Mouse (Mus musculus) heart, embryonic 16.5 days (tissue): Measurements from ENCODE around the gene Snd1. TPM values are rescaled to one million over a fixed set of nuclear protein-coding genes. Genes with fewer than 3 reads are reported as not detected.

Experiments
- ATAC-seq: fragments of 200-750 bp; cut with Nextera tagmentation; replicated peaks from 2 replicates; pipeline ENCODE4 v1.8.0; 2017; ENCODE audit warnings: moderate number of reproducible peaks; ENCODE audit not compliant: insufficient read depth, low FRiP score; ENCODE audit errors: extremely low read depth
- H3K27ac ChIP-seq: fragments of 300-500 bp; sonication (generic); 2 replicates; pipeline ENCODE4 v1.5.1; 2014; ENCODE audit warnings: mild to moderate bottlenecking, low read length, control low read depth, moderate library complexity
- H3K27me3 ChIP-seq: fragments of 300-500 bp; sonication (generic); 2 replicates; pipeline ENCODE4 v1.6.1; 2014; ENCODE audit warnings: low read length, mixed read lengths; ENCODE audit not compliant: control insufficient read depth, insufficient read depth
- H3K36me3 ChIP-seq: fragments of 300-500 bp; sonication (generic); 2 replicates; pipeline ENCODE4 v1.6.1; 2014; ENCODE audit not compliant: control insufficient read depth, insufficient read depth
- H3K4me1 ChIP-seq: fragments of 300-500 bp; sonication (generic); 2 replicates; pipeline ENCODE4 v1.6.1; 2014; ENCODE audit warnings: low read length, mixed read lengths; ENCODE audit not compliant: control insufficient read depth, insufficient read depth
- H3K4me2 ChIP-seq: fragments of 300-500 bp; sonication (generic); 2 replicates; pipeline ENCODE4 v1.6.1; 2014; ENCODE audit warnings: low read depth, mild to moderate bottlenecking, control low read depth, low read length
- H3K4me3 ChIP-seq: fragments of 300-500 bp; sonication (generic); 2 replicates; pipeline ENCODE4 v1.5.1; 2014; ENCODE audit warnings: mild to moderate bottlenecking, control low read depth, low read length
- H3K9ac ChIP-seq: fragments of 300-500 bp; sonication (generic); 2 replicates; pipeline ENCODE4 v1.6.1; 2014; ENCODE audit warnings: low read length, control low read depth
- H3K9me3 ChIP-seq: fragments of 300-500 bp; sonication (generic); replicated peaks from 2 replicates; pipeline ENCODE4 v1.6.1; 2016; ENCODE audit warnings: low read length; ENCODE audit not compliant: control insufficient read depth
- WGBS: fragments of 180-500 bp; shearing (Covaris S2); extraction: QIAGEN DNeasy Blood & Tissue Kit; methylation state at CpG from one replicate; pipeline ENCODE4 v1.1.7; 2014; 5-methylcytosine and 5-hydroxymethylcytosine counted together
- polyA plus RNA-seq: library from polyadenylated mRNA; unstranded; fragments of >200 nt; fragmentation: Nextera tagmentation; extraction: Ambion mirVana; gene quantifications from 2 replicates; pipeline ENCODE4 v1.2.1, GENCODE M21; 2015

Snd1 gene
- polyA plus RNA-seq, 1 experiment from 2014 or later = 81.8 TPM

GRCm38 (mm10) chr6:28561291-28561995, 86.5 kb downstream of the Snd1 start:
- 67% methylated on average over 5 of the region's 5 CpGs for WGBS
- H3K4me3 ChIP-seq = no peak overlapping the region
- no peak for ATAC-seq
- H3K36me3 ChIP-seq = peaks cover 9% of the 10 kb centered on the region
- no peak overlapping the region for H3K27ac ChIP-seq
- H3K9me3 ChIP-seq = no peaks in the 10 kb centered on the region
- H3K27me3 ChIP-seq = no peaks in the 10 kb centered on the region
- H3K9ac ChIP-seq = no peak overlapping the region
- H3K4me2 ChIP-seq = no peak overlapping the region
- H3K4me1 ChIP-seq = no peaks in the 10 kb centered on the region

GRCm38 (mm10) chr6:28562323-28563044, 87.5 kb downstream of the Snd1 start:
- WGBS = 86% methylated on average over 4 of the region's 4 CpGs
- Histone ChIP-seq H3K9ac (no peak overlapping the region), H3K27ac (no peak overlapping the region), H3K9me3 (no peaks in the 10 kb centered on the region), H3K27me3 (no peaks in the 10 kb centered on the region), H3K4me2 (no peak overlapping the region), H3K4me3 (no peak overlapping the region), H3K36me3 (peaks cover 9% of the 10 kb centered on the region), H3K4me1 (no peaks in the 10 kb centered on the region)
- no peak for ATAC-seq

GRCm38 (mm10) chr6:28567978-28568377, 93.0 kb downstream of the Snd1 start:
- peaks cover 2% of the 10 kb centered on the region for H3K4me1 ChIP-seq
- ATAC-seq = no peak

GRCm38 (mm10) chr6:28571946-28572345, 97.0 kb downstream of the Snd1 start:
- Histone ChIP-seq H3K4me3 (no peak overlapping the region), H3K4me1 (peaks cover 16% of the 10 kb centered on the region), H3K4me2 (no peak overlapping the region), H3K9me3 (no peaks in the 10 kb centered on the region), H3K27me3 (no peaks in the 10 kb centered on the region), H3K27ac (no peak overlapping the region), H3K36me3 (0 out of 2 replicates have a peak, but pooled peaks cover 2% of the 10 kb centered on the region), H3K9ac (no peak overlapping the region)
- ATAC-seq = no peak
- 78% methylated on average over 2 of the region's 2 CpGs for WGBS

More at GRCm38 (mm10) chr6:28567978-28568377, 93.0 kb downstream of the Snd1 start:
- Histone ChIP-seq H3K27ac (no peak overlapping the region), H3K4me2 (no peak overlapping the region), H3K4me3 (no peak overlapping the region), H3K27me3 (no peaks in the 10 kb centered on the region), H3K9ac (no peak overlapping the region), H3K9me3 (no peaks in the 10 kb centered on the region), H3K36me3 (peaks cover 6% of the 10 kb centered on the region)
- WGBS = 74% methylated on average over 6 of the region's 6 CpGs

GRCm38 (mm10) chr6:28572991-28573759, 98.2 kb downstream of the Snd1 start:
- ATAC-seq = no peak

GRCm38 (mm10) chr6:28576356-28577264, 101.7 kb downstream of the Snd1 start:
- Histone ChIP-seq H3K4me1 (peaks cover 16% of the 10 kb centered on the region), H3K4me2 (no peak overlapping the region), H3K27ac (no peak overlapping the region), H3K9me3 (no peaks in the 10 kb centered on the region), H3K4me3 (no peak overlapping the region), H3K9ac (no peak overlapping the region), H3K27me3 (no peaks in the 10 kb centered on the region), H3K36me3 (0 out of 2 replicates have a peak, but pooled peaks cover 2% of the 10 kb centered on the region)
- 57% methylated on average over 14 of the region's 14 CpGs for WGBS
- ATAC-seq = 0 out of 2 replicates have a peak, but pooled peaks have one; percentile 32

More at GRCm38 (mm10) chr6:28572991-28573759, 98.2 kb downstream of the Snd1 start:
- H3K4me2 ChIP-seq = no peak overlapping the region
- peaks cover 16% of the 10 kb centered on the region for H3K4me1 ChIP-seq
- 0 out of 2 replicates have a peak, but pooled peaks cover 2% of the 10 kb centered on the region for H3K36me3 ChIP-seq
- no peak overlapping the region for H3K9ac ChIP-seq
- no peaks in the 10 kb centered on the region for H3K27me3 ChIP-seq
- no peak overlapping the region for H3K4me3 ChIP-seq
- H3K27ac ChIP-seq = no peak overlapping the region
- H3K9me3 ChIP-seq = no peaks in the 10 kb centered on the region
- WGBS = 54% methylated on average over 11 of the region's 11 CpGs

GRCm38 (mm10) chr6:28582847-28583246, 107.9 kb downstream of the Snd1 start:
- no peak for ATAC-seq
- WGBS = 93% methylated on average over 3 of the region's 3 CpGs
- H3K4me3 ChIP-seq = no peak overlapping the region
- H3K27ac ChIP-seq = no peak overlapping the region
- H3K9ac ChIP-seq = no peak overlapping the region
- H3K4me2 ChIP-seq = no peak overlapping the region
- no peaks in the 10 kb centered on the region for H3K9me3 ChIP-seq
- no peaks in the 10 kb centered on the region; the same call in 1 of the 2 replicates for H3K4me1 ChIP-seq
- H3K27me3 ChIP-seq = no peaks in the 10 kb centered on the region
- no peaks in the 10 kb centered on the region for H3K36me3 ChIP-seq

GRCm38 (mm10) chr6:28583399-28583798, 108.5 kb downstream of the Snd1 start:
- Histone ChIP-seq H3K4me3 (no peak overlapping the region), H3K9me3 (no peaks in the 10 kb centered on the region), H3K27me3 (no peaks in the 10 kb centered on the region), H3K4me2 (no peak overlapping the region), H3K36me3 (no peaks in the 10 kb centered on the region), H3K9ac (no peak overlapping the region), H3K27ac (no peak overlapping the region), H3K4me1 (peaks cover 5% of the 10 kb centered on the region; the same call in 1 of the 2 replicates)
- WGBS = 94% methylated on average over 2 of the region's 2 CpGs
- ATAC-seq = no peak
